Mouse (Mus musculus) stomach, postnatal 0 days (tissue): Measurements from ENCODE around the gene Ak4.

Experiments used
- CTCF ChIP-seq: IDR thresholded peaks from 2 replicates; pipeline ENCODE4 v1.5.1; 2016; ENCODE audit warnings: antibody characterized with exemption, low read depth, mild to moderate bottlenecking, moderate library complexity
- EP300 ChIP-seq: optimal IDR thresholded peaks from 2 replicates; pipeline ENCODE3; 2016; ENCODE audit warnings: antibody characterized with exemption

DNA sequence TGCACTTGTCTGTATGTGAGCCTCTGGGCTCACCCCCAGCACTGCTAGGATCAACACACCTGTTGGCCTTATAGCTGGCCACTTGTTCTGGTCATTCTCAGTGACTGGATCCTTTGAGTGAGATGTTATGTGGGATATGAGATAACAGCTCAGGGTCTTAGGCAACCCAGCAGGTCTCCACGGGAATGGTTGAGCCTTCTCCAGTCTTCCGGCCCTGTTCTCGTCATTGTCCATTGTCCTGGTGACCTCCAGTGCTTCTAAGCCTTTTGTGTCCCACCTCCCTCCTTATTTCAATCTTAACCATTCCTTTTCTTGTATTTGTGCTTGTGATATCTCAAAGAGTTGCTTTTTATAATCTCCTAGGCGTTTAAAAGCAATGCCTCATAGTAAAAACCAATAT lies 26.6 kb downstream of the Ak4 start:
- TF ChIP-seq CTCF (no peak), EP300 (no peak)
